Mouse (Mus musculus): Measurements from ENCODE around the gene Ndufs2.
A peak's percentile ranks its signal among the peaks of the same experiment; 100 is the strongest.

Ndufs2 gene

DNA sequence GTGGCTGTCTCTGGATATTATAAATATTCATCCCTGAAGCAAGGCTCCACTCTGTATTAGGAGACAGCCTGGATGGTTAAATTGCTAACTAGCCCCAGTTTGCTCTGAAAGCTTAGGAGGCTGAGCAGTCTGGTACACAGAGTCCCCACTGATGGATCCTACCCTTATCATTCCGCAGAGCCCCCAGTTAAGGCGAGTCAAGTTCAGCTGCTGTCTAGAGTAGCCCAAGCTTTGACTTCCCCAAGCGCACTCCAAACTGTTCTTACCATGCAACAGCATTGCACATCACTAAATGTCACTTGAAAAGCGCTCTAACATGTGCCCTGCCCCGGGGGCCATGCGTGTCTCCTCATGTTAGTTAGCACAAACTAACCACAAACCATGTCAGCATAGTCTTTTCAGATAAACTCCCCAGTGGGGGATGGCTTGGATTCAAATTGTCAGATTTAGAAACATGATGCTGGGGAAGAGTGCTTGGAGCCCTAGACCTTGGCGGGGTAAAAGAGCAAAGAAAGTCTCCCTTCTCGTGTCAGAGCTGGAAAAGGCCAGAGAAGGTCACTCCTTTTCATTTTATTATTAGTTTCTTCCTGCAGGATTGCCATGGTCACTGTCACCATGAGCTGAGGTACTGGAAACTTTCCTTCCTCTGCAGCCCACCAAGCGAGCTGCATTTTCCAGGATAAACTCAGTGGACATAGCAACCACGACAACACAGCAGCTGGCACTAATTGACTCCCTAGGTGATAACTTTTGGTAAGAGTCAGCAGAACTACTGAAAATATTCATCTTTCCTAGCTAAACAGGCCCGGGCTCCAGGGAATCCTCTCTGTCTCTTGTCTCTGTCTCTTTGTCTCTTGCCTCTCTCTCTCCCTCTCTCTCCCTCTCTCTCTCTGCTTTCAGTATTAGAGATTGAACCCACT is 57.0 kb downstream of the Ndufs2 start:
- DNase-seq = no peak

DNA sequence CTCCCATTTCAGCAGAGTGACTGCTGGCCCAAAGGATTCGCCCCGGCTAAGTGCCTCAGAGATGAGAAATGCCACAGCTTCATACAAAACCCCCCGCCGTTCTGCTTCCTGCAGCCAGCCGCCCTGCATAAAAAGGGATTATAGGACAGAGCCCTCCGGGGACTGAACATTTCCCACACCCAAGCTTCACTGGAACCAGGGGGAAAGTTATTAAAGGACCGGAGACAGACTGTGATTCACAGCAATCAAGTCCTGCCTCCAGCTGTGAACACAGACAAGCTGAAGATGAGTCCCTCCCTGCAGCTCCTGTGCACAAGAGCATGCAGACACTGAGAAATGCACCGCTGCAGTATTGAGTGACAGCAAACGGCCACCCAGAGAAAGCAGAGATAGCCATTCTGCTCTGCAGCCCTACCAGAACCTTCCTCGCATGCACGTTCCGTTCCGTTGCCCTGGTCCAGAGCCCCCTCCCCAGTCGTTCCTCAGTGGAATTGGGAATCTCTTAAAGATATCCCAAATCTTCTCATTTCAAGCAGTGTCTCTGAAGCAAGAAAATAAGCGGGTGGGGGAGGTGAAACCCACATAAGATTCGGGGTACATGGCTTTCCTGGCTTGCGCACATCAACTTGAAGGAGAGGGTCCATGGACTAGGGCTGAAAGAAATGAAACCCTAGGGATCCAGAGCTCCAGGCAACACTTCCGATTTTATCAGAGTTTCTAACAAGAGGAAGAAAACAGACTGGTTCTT is 57.9 kb downstream of the Ndufs2 start:
- no peak for DNase-seq

DNA sequence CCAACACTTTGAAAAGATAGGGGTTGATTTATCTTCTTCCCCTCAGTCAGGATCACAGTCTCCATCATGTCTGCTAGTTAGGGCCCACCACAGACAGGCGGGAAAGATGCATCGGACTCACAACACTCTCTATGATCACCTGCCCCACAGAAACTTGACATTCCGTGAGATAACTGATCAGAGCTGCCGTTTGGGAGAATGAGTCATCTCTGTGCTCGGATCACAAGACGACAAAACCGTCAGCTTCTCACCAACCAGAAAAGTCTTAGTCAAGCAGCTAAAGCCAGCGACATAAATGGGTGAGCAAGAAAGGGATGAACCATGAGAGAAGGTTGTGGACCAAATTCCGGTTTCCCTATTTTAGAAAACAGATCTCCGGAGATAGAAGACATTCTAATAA is 58.9 kb downstream of the Ndufs2 start:
- no peak for DNase-seq

DNA sequence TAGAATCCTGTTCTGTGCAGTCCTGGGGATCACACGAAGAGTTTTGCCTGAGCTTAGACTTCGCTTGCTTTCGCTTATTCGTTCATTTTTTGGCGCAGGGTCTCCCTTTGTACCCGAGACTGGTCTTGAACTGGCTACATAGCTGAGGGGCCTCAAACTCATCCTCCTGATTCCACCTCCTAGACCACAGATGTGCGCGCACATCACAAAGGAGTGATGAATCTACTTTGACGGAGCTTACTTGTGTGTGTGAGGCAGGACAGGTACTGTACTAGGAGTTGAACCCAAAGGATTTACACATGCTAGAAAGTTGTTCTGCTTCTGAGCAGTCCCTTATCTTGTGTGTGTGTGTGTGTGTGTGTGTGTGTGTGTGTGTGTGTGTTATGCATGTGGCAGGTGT is 60.4 kb downstream of the Ndufs2 start:
- DNase-seq = no peak

DNA sequence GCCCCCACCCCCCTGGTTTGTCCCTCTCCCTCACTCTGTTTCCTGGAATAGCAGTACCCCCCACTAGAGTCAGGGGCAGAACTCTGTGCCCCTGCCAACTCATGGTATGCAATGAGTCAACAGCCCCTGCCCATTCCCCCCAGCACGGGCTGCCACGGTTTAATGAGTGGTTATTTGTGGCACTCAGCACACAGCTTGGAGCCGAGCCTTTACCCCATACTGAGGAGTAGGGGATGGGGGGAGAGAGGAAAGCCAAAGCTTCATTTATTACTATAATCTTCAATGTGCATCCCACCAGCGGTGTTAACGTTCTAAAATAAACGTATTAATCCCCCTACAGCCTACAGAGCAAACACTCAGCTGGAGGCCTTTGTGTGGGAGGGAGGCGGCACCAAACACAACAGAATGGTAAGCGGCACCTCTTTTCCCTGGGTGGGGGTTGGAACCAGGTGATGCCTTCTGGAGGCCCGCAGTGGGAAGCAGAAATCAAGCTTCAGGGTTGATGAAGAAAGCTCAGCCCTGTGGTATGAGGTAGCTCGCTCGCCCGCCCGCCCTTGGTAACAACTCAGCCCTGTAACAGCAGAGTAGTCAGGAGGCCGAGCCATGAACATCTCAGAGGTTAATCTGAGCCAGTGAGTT is 61.6 kb downstream of the Ndufs2 start:
- peak in 1 of 2 experiments; percentile 6 for DNase-seq

DNA sequence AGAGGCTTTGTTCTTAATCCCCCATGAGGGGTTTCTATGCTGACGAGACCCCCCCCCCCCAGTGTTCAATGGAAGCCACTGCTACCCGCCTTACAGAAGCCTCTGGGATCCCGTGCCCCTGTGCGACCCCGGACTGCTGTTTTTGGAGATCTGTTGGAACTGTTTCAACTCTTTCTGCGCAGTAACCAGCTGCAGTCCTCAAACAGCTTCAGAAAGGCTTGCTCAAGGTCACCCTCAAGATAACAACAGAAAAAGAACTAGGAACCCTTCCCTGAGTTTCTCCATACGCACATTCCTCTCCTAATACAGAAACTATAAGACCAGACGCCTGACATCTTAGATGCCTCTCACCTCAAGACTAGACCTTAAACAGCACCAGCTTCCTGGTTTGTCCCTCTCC is 62.1 kb downstream of the Ndufs2 start:
- DNase-seq = no peak

DNA sequence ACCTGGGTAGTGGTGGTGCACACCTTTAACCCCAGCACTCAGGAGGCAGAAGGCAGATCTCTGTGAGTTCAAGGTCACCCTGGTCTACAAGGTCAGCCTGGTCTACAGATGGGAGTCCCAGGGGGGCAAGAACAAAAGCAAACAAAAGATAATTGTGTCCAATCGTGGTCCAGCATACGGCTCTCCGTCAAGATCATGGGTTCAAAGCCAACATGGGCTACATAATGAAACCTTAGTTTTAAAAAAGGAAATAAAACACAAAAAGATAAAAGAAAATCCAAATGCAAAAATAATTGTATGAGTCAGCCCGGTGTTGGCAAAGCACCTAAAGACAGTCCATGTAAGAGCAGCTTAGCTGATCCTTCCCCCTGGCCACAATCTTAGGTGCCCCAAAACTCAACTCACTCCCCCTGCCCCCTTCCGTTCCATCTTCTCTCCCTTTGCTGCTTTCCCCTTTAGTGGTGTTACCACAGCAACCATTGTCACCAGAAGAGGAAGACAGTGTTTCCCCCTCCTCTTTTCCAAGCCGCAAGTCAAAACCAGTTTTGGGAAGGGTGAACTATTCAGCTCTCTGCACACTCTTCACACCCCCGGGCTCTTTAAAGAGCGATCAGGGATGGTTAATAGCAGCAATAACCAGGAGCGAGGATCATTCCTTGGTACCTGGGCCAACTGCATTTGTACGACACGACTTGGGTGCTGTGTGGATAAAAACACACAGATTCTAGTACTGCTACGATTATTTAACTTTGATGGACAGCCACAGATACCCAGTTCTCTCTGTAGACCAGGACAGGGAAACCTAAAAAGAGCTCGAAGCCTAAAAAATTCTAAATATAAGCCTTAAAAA is 63.1 kb downstream of the Ndufs2 start:
- no peak for DNase-seq

DNA sequence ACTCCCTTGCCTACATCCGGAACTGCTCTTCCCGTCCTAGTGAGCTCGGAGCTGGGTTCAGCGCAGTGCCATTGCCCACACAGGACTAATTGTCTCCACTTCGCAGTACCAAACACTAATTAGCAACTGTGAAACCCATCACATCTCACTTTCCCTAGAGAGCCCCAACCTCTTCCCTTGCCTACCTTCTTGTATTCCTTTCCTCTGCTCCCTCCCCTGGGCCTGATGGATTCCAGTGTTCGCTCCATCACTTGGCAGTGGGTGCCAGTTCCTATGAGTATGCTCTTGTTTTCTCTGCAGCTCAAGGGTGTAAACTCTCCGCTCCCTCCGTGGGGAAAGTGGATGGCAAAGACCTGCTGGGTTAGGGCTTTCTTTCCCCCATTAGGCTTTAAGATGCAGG is 65.5 kb downstream of the Ndufs2 start:
- DNase-seq = no peak

Data from cerebellum, postnatal 14 days (tissue).